Mouse (Mus musculus) fibroblast of lung, adult 2 months (primary cell): ENCODE results near the gene Vsig10.
"Not testable (repeated sequence)": the region's sequence is repeated elsewhere in the genome, so short reads cannot be mapped to it uniquely, and the experiment has no call there.

Experiments used
- DNase-seq: peaks from one replicate; pipeline ENCODE4 v3.0.0-alpha.2; 2011; ENCODE audit warnings: low read depth

Vsig10 gene

DNA sequence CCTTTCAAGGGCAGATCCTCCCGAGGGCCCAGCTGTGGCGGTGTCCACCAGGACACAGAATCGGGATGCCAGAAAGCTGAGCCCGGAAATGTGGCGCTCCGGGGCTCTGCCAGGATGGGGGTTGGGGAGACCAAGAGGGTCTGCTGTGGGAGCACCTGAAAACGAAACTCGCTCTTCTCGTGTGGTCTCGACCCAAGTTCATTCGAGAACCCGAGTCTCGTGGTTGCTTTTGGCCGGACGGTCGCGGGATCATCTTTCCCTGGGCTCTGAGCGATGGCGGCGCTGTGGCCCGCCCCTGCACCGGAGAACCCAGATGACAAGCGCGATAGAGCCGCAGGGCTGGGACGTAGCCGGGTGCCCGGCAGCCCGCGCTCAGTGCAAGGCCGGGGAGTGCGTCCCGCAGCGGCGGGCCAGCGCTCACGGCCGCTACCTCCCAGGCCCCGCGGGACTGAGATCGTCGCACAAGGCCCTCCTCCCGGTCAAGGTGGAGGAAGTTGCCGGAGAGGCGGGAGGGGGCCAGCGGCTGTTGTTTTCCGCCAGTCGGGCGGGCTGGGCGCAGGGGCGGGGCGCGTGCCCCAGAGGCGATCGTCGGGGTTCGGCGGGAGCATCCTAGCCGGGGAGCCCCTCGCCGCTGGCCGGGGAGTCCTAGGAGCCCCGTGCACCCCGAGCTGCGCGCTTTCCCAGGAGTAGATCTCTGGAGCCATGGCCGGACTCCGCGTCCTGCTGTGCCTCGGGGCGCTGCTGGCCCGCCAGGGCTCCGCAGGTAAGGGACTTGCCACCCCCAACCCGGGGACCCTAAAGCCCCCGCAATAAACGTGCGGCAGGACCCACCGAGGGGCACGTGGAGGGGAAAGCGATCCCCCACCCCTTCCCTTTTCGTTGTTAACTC lies at the start of gene Vsig10:
Gene Vsig10, plus strand, starts transcription at position 343 of the 889 bp plus-strand sequence.
- peak; percentile 19 for DNase-seq

DNA sequence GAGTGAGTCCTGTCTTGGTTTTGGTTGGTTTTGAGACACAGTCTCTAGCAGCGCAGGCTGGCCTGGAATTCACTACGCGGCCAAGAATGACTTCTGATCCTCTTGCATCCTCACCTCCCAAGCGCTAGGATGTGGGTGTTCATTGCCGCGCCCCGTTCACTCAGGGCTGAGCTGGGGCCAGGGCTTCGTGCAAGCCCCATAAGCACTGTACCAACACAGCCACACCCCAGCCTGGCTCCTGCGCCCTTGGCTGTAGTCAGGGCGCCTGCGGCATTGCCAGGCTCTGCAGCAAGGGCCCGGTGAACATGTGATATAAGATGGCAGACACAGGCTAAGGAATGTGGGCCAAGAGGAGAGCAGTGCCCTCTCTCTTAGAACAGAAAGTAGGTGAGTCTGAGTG lies 49.5 kb upstream of the Vsig10 start:
- DNase-seq: no peak

DNA sequence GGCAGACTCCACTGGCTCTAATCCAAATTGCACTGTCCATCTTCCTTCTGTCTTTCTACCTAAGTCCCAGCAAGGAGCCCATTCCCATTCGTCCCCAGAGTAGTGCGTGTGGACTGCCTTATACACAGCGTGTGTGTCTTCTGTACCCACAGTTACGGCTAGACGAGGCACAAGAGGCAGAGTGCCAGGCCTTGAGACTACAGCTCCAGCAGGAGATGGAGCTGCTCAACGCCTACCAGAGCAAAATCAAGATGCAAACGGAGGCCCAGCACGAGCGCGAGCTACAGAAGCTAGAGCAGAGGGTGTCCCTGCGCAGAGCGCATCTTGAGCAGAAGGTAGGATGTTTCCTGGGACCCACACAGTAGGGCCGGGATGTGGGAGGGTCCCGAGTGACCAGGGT lies 46.9 kb upstream of the Vsig10 start:
- DNase-seq: no peak

DNA sequence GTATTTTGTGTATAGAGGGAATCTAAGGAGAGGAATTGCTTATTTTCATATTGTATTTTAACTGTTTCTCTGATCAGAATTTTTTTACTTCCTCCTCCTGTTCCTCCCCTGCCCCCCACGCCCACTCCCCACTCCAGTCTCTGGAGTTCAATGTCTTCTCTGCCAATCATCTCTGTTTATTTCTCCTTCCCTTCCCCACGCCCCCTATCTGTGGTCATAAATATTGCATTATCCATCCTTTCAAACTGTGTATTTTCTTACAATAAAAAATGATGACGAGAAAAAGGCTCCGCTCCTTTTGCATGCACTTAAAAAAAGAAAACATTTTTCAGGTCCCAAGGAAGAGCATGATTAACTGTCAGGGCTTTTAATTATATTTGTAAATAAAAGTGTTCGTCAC lies 44.1 kb upstream of the Vsig10 start:
- no peak for DNase-seq

DNA sequence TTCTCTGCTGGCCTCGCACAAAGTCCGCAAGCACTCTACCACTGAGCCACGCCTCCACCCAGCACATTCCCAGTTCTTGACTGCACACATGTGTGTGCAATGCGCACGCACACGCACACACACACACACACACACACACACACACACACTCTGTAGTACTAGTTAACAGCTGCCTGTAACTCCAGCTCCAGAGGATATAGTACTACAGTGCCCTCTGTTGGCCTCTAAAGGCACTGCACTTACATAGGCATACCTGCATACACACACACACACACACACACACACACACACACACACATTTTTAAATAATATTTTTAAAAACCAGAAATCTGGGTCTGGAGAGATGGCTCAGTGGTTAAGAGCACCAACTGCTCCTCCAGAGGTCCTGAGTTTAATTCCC lies 41.1 kb upstream of the Vsig10 start:
- DNase-seq: no peak

DNA sequence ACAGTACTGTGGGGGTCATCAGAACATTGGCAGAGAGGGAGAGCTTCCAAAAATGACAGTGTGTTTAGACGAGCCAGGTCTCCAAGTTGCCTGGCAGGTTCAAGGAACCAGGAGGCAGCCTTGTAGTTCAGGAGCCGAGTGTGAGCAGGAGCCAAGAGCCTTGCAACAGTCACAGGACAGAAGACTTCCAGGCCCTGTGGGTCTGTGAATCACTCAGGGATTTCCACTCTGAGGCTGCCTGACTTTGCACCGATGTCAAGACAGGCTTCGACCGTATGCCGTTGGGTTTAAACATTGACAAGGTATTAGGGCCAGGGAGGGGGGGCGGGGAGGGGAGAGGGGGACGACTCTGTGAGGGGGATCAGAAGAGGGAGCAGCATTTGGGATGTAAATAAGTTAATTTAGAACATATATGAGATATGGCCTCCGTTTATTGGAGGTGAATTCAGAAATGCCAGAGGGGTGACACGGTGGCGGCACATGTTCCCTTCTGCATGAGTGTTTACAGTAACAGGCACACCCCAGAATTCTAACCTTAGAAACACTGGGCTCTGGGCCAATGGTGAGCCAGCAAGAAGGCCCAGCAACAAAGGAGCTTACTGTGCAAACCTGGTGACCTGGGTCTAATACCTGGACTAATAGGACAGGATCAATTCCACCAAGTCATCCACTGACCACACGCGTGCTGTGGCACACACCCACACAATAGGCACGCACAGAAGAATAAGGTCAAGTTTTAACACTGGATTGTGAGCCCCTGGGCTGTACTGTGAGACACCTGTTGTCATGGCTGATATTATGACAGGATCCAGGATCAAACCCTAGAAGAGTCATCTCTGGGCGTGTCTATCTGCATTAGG lies 39.8 kb upstream of the Vsig10 start:
- no peak for DNase-seq

DNA sequence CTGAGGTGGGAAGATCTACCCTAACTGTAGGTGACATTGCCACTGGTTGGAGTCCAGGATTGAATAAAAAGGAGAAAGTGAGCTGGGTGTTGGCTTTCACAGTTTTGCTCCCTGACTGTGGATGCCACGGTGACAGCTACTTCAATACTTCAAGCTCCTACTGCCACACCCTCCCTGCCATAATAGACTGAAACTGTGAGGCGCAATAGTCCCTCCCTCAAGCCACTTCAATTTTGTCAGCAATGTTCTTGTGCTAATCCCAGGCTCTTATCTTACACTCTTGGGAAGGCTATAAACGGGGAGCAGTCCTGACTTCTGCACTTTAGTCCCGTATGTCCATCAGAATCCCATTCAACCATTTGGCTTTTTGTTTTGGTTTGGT lies 39.2 kb upstream of the Vsig10 start:
- DNase-seq: no peak

DNA sequence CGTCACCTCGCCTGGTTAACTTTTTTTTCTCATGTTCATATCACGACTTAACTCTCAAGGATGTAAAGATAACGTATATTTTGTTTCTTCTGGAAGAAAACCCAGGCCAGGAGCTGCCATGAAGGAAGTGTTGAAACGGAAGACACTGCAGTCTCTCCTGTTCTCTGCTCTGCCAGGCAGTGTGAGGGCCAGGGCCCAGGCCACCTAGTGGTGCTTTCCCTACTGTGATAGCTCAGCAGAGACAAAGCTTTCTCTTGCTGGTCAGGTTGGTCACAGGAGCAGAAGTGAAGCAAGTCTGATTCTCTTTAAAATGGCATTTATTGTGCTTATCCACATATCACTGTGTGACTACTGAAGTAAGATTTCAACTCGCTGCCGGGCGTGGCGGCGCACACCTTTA lies 37.3 kb upstream of the Vsig10 start:
- no peak for DNase-seq

DNA sequence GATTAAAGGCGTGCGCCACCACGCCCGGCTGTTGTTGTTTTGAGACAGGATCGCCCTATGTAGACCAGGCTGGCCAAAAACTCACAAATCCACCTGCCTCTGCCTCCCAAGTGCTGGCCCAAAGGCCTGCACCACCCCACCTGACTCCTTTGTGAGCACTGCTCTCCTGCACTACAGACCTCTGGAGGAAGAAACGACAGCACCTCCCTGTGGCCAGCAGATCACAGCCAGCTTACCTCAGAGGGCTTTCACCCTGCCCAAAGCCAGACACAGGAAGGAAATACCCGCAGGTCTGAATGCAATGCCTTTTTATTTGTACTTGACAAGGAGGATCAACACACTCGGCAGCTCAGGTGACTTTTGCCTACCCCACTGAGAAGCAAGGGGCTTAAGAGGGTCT lies 36.5 kb upstream of the Vsig10 start:
- DNase-seq: no peak

DNA sequence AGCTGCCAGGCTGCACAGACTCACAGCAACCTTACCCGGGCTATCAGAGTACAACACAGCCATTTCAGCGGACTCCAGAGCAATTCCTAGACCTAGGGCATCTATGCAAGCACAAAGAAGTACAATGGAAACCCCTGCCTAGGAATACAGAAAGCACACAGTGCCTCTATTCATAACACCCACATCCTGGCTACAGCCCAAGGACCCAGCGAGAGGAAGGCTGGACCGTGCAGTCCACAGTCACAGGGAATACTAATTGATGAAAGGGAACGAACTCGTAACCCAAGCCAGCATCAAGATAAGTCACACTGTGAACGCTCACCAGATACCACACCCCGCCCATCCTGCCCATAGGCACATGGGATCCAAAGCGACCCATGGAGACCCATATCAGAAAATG lies 34.9 kb upstream of the Vsig10 start:
- DNase-seq: no peak

DNA sequence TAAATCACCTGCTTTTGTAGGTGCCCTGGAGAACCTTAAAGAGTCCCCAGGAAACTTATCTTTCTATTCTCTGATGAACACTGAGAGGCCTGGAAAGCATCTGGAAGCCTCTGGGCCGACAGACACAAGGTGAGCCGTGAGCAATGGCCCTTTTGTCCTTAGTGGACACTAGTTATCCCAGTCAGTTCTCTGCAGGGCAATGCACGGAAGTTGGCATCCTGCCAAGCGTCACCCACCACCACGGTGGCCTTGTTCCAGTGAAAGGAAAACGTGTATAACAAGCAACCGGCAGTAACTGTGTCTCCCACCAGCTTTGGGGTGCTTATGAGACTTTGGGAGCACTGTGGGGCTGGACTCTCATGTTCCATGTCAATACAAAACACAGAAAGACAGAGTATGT lies 34.2 kb upstream of the Vsig10 start:
- no peak for DNase-seq

DNA sequence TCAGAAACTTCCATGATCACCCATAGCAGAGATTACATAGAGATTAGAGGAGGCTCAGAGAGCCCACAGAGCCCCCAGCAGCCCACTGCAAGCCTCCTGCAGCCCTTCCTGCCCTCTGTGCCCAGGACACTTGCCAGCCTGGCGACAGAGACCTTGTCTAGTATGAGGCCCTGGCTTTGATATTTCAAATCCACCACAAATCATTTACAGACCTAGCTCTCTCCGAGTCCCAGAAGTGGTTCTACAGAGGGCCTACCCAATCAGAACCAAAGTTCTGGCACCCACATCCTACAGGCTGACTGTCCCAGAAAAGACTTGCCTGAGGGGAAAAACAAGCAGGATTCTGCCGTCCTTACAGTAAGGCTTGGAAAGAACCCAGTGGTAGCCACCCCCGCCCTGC lies 33.6 kb upstream of the Vsig10 start:
- DNase-seq: no peak

DNA sequence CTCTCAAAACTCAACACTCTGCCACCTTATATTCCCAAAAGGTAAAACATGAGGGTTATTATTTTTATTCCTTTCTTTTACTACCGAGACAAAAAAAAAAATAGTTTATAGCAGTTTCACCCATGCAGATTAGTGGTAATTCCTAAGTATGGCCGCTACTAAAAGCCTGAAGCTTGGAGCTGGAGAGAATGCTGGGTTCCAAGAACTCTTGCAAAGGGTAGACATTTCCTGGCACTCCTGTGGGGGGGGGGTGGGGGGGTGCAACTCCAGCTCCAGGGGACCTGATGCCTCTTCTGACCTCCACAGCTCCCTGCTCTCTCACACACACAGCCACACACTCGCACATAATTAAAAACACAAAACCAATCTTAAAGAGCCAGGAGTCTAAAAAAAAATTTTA lies 32.6 kb upstream of the Vsig10 start:
- no peak for DNase-seq

DNA sequence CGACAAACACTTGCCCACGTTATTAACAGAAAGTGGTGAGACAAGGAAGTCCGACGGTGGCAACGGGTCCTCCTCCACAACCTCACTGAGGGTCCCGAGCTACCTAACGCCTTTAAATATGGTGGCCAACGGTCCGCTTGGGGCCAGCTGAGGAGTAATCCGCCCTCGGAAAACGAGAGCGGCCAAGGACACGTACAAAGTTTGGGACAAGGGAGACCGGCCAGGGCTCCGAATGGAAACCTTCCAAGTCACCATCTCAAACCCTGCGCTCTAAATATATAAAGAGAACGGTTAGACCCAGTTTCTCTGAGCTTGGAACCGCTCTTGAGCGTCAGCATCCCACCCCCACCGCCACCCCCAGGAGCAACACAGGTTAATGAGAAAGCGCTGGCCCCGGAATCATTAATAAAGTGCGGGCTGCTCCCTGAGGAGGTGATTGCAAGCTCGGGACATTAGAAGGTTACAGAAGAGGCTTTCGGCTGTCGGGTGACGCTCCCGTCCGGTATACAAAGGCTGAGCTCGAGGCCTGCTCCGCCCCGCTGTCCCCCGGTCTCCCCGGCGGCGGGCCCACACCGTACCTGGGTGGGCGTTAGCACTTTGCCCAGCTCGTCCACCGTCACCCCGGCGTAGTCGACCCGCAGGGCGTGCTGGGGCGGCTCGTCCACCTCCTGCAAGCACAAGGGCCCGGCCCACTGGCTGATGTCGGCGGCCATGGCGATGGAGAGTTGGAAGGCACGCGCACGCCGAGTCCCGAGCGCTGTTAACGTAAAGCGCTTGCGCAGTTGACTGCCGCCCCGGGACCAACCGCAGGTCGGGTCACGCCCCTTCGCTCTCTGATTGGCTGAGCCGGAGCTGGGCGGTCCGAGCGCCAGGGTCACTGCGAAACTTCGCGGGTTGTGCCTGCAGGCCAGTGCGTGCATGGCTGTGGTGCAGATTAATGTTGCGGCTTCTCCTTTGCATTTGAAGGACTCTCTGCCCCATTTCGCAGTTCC lies 31.8 kb upstream of the Vsig10 start, which contains the start of gene Pebp1:
Gene Pebp1, minus strand, starts transcription at position 795 of the 992 bp plus-strand sequence.
- DNase-seq: peak; percentile 89

DNA sequence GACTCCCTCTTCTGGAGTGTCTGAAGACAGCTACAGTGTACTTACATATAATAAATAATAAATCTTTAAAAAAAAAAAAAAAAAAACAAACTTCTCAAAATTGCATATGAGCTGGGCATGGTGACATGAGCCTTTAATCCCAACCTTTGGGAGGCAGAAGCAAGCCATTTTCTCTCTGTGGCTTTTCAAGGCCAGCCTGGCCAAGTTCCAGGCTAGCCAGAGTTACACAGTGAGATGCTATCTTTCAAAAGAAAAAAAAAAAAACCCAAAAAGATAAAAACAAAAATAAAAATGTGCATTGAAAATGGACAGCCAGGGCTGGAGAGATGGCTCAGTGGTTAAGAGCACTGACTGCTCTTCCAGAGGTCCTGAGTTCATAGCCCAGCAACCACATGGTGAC lies 29.2 kb upstream of the Vsig10 start:
- DNase-seq: no peak

DNA sequence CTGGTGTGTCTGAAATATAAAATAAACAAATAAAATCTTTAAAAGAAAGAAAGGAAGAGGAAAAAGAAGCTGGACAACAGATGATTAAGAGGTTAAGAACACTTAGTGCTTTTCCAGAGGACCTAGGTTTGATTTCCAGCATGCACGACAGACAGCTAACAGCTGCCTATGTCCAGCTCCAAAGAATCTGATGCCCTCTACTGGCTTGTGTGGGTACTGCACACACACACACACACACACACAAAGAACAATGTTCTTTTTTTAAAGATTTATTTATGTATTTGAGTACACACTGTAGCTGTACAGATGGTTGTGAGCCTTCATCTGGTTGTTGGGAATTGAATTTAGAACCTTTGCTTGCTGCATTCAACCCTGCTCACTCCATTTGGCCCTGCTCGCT lies 28.8 kb upstream of the Vsig10 start:
- DNase-seq: no peak

DNA sequence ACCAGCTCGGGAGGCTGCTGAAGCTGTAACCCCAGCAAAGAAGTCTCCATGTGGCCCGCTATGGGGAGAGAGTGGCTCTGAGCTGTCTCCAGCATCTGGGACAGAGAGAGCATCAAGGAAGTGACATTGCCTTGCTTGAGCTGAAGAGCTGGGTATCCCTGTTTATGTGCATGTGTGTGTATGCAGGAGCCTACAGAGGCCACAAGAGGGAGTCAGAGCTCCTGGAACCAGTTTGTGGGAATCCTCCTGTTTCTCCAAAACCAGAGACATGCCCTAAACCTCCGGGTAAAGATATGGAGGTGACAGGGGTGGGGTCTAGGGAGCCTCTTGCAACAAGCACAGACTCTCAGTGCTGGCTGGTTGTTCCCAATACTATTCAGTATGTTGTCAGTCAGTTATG lies 27.6 kb upstream of the Vsig10 start:
- no peak for DNase-seq

DNA sequence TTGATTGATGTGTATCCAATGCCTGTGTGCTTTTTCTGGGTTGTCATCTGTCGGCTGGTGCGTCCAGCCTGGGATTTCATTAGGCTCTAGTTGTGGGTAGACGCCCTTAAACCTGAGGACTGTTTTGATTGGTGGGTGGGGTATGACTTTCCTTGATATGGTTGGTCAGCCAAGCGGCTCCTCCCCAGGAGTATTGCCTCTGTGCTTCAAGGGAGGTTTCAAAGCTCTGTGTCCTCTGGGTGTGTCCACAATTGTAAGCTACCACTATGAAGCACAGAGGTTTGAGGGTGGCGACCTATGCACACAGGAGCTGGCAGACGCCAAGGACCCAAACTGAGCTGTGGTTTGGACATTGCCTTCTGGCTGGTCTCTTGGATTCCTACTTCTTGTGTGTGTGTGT lies 26.3 kb upstream of the Vsig10 start:
- DNase-seq: no peak

DNA sequence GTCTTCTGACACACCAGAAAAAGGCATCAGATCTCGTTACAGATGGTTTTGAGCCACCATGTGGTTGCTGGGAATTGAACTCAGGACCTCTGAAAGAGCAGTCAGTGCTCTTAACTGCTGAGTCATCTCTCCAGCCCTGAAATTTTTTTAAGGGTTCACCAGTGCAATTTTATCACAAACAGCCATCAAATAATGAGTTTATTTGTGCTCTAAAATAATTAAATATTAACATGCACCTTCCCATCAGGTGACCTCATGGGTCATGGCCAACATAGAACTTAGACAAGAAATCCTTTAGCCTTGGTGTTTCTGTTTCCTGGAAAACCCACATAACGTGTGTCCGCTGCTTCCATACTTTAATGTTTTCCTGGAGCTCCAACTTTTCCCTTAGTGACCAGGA lies 25.1 kb upstream of the Vsig10 start:
- not testable (repeated sequence) for DNase-seq

DNA sequence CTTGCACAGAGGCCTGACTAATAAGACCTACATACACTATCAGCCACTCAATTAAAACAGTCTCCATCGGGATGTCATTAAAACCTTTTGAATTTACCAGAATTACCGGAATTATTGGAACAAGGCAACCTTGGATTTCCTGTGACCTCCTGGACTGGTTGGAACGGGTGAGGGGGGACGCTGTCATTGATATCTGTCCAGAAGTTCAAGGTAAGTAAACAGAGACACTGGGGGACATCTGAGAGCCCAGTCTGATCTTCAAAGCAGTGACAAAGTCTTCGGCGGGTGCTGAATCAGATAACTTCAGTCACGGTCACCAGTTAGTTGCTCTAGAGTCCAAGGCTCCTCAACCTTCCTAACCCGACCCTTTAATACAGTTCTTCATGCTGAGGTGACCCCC lies 23.9 kb upstream of the Vsig10 start:
- no peak for DNase-seq

DNA sequence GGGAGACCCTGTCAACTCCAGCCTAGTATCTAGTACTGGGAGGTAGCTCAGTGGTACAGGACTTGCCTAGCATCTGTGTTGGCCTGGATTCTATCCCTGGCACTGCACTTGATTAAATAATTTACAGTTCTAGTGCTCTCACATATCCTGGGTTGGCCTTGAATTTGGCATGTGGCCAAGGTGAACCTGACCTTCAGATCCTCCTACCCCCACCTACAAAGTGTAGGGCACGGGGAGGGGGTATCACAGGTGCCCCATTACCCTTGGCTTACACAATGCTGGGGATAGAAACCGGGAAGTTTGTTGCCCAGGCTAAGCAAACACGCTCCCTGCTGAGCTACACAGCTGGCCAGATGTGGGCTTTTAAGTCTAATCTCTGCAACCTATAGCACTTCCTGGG lies 16.0 kb upstream of the Vsig10 start:
- DNase-seq: no peak
